Mouse (Mus musculus) thymus, postnatal 4 days (tissue): ENCODE measurements around the gene Tgm5.
A peak's percentile ranks its signal among the peaks of the same experiment; 100 is the strongest.
"Not testable (repeated sequence)": the region's sequence is repeated elsewhere in the genome, so short reads cannot be mapped to it uniquely, and the experiment has no call there.

Experiments
- DNase-seq: peaks from one replicate; pipeline ENCODE4 v3.0.0; 2021

The Tgm5 gene

DNA sequence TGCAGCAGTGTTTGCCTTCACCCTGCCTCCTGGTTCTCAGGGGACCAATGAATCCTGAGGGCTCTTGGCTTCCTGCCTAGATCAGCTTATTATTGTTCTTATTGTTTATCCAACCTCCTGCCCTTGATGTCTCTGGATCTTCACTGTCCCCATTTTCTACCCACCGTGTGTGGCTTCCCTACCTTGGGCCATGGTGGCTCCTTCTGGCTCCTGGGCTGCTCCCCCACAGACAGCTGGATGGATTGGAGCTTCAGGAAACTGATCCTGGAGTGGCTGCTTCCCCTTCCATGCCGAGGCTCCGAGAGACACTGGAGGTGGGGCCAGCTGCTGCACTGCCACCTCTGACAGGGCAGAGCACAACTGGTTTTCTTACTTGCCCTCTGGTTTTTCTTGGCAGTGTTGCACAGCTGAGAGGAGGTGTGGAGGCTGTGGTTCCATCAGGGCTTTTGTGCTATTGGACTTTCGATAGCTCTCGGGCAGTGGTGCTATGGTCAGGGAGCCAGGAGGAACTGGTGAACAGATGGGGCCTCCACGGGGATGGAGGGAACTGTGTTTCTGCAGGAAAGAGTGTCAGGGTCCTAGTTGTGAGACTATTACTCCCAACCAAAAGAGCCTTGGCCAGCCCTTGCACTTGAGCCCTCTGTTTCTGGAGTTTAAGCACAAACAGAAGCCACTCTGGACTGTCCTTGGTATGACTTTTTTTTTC lies at the start of gene Tgm5:
TSS of gene Tgm5 (minus strand) at position 362 of the 706 bp plus-strand sequence.
- DNase-seq, result no peak

DNA sequence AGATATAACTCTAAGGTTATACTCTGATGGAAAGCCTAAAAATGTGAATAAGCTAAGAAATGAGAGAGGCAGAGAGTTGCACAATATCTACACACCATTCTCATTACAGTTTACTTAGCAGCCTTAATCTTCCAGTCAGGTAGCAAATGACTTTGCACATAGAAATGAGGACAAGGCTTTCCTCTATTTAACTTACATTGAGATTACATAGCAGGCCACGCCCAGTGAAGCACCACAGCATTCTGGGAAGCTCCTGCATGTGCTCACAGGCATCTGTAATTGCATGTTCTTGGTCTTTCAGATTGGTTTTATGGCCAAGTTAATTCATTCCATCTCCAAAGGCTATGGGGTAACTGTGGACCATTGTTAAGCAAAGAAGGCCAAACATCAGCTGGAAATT lies 47.2 kb upstream of the Tgm5 start:
- DNase-seq, result no peak

DNA sequence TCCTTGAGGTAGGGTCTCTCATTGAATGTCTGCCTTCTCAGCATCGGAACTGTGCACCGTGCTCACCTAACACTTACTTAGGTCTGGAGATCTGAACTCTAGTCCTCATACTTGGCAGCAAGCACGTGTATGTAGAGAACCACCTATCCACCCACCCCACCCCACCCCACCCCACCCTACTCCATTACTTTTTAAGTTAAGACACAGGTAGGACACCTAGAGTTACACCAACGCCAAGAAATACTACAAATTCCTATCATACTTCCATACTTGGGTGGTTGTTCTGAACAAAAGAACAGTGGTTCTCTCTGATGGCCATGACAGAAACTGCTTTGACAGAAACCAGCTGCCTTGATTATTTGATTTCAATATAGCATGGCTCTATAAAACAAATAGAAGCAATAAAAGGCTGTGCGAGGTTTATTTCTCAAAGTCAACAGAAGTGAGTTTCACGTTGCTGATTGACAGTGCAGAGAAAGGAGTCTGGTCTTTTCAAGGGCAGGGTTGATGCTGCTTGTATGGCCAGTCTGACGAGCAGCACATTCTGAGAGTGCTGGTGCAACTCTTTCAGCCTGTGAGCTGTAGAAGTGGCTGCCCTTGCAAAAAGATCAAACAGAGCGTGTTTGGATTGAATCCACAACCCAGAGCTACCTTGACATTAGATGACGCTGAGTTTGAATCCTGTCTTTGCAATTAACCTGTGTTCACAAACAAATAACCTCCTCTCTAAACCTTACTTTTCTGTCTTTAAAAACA lies 43.4 kb upstream of the Tgm5 start:
- no peak for DNase-seq

DNA sequence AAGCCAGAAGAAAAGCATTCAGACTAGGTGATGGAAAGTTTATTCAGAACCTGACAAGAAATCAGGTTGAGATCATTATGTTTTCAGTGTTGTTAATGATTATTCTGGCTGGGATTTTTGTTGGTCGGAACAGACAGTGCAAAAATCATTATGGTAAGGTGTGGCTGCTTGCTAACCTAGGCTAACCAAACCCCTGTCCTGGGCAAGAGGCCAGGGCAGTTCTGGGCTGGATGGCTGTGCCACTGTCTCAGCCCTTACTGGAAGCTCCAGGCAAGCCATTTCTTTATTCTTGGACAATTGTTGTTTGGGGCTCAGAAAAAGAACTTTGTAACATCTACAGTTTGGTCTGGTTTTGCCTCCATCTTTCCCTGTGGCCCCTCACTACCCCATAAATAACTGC lies 41.9 kb upstream of the Tgm5 start:
- DNase-seq, result no peak

DNA sequence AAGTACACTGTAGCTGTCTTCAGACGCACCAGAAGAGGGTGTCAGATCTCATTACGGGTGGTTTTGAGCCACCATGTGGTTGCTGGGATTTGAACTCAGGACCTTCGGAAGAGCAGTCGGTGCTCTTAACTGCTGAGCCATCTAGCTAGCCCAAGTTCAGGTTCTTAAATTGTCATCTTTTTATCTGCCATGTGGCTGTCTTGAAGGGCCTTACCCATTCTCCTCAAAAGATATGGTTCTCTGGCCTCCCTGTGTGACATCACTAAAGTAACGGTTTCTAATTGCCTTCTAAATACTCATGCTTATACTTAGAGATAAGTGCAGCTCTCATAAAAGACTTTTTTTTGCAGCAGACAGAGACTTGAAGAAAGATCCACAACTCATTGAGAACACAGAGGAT lies 40.7 kb upstream of the Tgm5 start:
- not testable (repeated sequence) for DNase-seq

DNA sequence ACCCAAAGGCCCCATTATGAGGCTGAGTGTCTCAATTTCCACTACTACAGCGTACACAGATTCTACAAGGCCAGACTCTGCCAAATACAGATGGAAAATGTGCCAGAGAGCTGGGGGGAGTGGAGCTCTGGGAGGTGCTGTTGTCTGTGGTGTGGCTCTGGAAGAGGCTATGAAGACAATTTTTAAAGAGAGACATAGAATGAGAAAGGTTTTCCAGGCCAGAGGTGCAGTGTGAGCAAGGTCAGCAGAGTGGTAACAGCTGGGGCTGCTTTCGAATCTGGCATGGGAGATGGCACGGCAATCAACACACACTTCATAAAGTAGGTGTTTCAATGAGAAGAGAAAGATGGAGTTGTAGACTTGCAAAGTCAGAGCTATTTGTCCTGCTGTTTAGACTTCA lies 33.6 kb upstream of the Tgm5 start:
- no peak for DNase-seq

DNA sequence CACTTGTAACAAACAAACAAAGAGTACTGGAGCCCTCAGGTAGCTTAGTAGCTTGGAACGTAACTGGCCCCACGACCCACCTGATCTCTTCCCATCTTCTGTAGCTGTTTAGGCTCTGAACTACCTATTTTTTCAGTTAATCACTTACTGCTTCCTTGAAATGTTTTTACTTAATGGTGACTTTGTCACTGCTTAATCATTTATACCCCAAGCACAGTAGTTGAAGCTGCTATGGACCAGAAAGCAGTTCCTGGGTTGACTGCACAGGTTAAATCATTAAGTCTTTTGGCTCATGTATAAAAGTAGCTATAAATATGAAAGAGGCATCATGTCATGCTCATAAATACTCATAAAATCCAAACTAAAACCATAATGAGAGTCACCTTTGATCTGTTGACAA lies 29.8 kb upstream of the Tgm5 start:
- no peak for DNase-seq

DNA sequence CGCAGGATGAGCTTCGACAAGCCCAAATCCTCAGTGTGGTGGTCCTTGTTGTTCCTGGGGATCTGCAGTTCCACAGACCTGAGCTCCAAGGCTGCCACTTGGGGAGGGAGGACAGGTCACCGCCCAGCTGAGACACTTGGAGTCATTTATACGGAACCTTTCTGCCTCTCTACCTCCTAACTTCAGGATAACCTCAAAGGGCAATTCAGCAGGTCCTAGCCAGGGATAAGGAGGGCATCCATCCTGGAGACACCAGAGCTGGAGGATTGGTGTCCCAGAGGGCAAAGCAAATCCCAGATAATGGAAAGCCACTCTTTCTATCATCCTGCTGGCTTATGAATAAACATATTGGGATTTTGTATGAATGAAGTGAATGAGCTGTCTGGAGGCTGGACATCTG lies 24.1 kb upstream of the Tgm5 start, which contains the start of gene Tgm7:
TSS of gene Tgm7 (minus strand) at position 101 of the 400 bp plus-strand sequence.
- DNase-seq, result no peak

DNA sequence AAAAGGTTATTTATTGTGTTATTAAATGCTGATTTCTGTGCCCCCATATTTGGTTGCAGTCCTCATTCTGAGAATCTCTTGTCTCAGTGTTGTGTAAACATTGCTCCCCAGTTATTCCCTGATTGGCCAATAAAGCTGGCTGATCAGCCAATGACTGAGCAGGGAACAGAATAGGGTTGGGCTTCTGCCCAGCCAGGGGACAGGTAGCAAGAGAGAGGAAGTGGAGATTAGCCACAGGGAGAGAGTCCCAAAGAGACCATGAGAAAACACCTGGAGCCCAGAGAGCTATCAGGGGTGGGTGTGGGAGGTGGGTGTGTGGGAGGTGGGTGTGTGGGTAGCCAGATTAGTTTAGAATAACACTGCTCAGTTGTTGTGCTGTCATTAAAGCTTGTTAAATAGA lies 20.3 kb upstream of the Tgm5 start:
- DNase-seq, result no peak

DNA sequence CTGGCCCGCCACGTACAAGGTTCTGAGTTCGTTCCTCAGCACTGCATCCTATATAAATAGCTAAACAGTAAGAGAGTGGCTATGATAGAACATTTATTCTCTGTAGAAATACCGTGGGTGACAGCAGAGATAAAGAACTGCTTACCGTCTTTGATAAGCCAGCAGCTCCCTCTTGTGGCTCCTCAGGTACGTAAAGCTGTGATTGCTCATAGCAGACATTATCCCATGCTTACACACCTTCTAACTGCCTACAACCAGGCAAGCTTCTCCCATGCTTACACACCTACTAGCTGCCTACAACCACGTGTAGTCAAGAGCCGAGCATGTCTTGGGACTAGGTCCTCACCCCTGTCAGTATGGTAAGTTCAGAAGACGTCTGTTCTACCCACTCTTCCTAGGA lies 16.4 kb upstream of the Tgm5 start:
- DNase-seq, result peak; percentile 79

DNA sequence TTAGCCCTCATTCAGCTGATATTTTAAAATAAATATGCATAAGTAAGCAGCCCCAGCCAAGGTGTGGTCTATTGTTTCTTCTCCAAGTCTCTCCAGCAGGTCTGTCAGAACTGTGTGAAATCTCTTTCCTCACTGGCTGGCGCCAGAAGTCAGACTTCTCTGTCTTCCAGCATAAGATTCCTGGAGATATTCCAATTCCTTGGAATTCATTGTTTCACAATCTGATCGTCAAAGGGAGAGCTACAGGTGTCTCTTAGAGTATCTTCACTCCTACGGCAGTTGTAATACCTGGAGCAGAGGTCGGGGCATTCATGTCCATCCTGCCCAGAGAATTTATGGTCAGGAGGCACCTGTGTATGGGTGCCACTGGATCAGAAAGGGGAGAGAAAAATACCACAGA lies 4.1 kb upstream of the Tgm5 start:
- DNase-seq, result no peak

DNA sequence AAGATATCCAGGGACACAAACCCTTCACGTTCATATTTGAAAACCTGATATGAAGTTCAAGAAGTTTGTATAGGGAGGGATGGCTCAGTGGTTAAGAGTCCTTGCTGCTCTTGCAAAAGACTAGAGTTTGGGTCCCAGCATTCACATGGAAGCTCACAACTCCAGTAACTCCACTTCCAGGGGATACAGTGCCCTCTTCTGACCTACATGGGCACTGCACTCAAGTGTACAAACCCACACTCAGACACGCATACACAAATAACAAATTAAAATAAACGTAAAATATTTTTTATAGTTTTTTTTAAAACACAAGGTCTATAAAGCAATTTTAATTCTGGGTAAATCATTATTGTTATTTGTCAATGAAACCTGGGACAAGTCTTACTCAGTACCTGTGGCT lies 2.9 kb upstream of the Tgm5 start:
- no peak for DNase-seq

DNA sequence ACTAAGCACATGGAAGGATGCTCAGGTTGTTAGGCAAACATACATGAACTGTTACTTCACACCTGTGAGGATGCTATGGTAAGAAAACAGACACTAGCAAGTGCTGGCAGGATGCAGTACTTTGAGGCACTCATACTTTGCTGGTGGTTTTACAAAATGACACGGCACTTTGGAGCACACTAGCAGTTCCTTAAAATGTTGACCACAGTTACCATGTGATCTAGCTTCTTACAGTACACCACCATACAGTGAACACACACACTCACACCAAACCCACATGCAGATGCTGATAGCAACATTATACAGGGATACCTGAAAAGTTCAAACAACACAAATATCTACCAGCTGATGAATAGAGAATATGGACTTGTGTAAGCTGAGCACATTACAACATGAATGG lies 3.0 kb downstream of the Tgm5 start:
- no peak for DNase-seq

DNA sequence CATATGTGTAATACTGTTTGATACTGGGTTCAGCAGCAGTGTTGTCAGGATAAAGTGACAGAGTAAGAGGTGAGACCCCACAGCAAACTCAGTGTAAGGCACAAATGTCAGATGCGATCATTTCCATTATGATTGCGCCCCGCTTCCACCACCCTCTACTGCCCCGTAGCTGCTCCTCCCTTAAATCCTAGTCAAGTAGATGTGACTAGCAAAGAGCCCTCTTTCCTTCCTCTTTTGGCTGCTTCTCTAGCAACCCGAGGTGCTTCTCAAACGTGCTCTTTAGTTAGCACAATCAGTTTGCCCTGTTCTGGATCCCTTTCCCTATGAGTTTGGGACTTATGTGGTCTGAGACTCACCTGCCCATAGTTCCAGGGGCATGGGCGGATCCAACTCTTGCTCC lies 10.9 kb downstream of the Tgm5 start:
- DNase-seq, result no peak

DNA sequence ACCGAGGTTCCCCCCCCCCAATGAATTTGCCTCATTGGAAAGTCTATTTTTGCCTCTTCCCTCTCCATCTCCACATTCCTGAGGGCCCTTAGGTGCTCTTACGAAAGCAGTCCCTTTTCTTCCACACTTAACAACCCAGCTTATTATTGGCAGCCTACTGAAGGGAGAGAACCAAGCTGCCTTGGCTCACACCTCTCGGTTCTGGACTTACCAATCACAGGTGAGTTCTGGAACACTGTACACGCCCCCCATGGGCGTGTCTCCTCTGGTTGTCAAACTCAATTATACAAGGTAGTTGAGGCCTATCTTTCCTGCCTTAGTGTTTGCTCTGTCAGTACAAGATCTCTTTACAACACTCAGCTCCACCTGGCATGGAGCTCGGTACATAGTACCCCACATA lies 13.8 kb downstream of the Tgm5 start:
- DNase-seq, result no peak

DNA sequence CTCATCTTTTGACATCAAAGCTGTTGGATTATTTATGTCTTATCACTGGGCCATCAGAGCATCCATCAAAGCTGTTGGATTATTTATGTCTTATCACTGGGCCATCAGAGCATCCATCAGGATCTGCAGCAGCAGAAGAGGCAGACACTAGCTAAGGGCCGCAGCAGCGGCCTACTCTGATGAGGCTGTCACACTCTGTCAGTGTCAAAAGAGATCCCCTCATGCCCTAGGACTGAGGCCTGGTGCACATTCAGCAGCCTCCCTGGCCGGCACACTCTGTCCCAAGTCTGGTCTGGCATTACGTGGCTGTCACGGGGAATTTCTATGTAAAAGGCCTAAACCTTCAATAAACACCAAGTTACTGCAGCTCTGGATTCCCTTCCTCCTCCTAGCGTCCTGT lies 16.1 kb downstream of the Tgm5 start:
- DNase-seq, result no peak

DNA sequence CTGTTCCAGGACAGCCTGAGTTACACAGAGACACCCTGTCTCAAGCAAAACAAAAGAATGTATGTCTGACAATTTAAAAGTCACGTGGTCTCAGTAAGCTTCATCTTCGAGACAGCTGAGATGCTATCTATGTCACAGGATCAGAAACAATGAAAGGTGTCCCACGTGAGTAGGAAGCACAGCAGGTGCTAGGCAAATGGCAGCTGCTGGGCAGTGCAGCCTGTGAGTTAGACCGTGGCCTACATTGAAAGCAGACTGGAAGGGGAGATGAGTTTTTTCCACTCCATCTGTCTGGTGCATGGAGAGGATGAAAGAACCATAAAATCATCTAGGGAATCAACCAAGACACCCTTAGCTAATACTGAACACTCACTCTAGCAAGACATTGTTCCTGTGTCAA lies 18.5 kb downstream of the Tgm5 start:
- peak; percentile 54 for DNase-seq

DNA sequence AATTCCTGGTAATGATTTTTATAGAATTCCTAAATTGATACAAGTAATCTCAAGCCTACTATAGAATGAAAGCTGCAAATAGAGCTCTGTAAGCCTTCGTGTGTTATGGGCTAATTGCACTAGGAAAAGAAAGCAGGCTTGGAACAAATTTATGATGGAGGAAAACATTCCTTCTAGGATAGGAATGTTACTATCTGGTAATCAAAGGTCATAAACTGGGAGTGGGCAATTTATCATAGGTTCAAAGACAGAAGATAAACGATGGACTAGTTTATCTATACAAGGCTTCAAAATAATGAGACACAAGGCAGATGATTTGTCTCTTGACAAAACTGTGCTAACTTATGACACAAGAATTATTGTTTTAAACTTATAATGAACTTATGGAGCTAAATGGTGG lies 24.3 kb downstream of the Tgm5 start:
- DNase-seq, result no peak

DNA sequence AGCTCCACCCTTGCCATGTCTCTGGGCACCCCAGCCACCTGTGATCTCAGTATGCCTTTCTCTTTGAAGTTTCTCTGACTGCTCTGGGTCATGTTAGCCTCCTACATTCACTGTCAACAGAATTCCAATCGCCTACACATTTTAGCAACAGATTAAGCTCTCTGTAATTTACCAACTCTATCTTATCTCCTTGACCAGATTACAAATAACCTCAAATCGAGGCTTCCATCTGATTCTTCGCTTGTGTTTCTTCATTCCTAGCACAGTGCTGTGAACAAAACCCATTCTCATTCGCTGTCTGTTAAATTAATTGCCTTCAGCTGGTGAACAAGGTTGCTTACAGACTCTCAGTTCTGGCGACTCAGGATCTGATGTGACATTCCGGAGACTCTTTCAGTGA lies 27.6 kb downstream of the Tgm5 start:
- no peak for DNase-seq

DNA sequence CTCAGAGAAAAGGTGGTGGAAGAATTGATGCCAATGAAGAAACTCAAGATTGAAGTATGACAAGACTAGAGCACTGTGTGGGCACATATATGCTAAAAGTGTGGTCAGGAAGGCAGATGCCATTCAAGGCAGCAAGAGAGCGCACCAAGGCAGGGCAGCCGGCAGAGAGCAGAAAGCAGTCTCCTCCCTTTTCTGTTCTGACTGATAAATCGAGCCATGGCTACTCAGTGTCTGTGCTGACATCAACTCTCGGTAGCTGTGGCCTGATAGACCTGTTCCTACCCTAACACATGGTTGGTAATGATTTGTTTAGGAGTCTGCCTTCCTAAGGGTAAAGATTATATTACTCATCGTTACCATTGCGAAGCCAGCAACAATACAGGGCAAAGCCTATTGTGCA lies 29.7 kb downstream of the Tgm5 start:
- no peak for DNase-seq

DNA sequence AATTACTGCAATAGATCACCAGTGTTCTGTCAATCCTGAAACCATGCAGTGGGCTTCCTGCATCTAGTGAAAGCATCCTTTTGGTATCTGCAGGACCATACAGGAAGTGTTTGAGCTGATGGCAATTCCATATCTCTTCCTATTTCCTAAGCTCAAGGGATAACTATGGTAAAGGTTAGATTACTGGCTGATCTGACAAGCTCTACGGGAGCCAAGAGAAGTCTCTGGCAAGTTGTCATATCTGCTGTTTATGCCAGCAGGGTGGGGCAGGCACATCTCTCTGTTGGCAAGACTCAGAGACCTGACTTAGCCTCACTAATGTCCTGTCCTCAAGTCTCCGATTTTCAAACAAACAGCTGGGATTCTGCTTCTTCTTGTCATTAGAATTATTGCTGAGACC lies 31.6 kb downstream of the Tgm5 start:
- DNase-seq, result no peak

DNA sequence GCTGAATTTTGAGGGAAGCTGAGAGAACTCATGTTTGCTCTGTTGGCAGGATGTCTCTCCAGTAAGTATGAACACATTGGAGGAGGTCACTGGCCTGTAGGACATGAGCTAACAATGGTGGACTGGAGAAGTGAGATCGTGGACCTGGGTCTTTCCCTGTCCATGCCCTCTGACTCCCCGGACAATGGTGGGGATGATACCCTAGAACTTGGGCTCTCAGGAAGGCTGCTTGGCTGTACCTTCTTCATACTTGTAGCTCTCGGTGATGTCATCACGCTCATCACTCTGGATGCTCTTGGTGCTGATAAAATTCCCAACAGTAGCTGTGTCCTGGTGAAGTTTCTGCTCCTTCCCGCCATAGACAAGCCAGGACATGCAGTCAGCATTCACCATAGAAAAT lies 33.5 kb downstream of the Tgm5 start:
- DNase-seq, result no peak

DNA sequence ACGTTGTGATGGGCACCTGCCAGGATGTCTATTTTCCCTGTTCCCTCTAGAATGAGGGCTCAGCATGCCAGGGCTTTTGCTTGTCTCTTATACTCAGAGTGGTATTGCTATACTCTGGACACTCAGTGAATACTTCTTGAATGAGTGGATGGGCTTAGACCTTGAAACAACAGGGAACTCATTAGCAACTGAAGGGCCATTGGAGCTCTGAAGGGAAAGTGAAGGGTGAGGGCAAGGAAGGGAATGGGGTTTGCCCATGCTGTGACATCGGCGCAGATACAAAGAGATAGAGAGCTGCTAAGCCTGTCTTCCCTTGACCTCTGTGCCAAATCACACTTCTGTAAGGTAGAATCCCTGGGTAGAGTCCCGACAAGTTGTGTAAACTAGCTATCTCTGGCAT lies 40.0 kb downstream of the Tgm5 start:
- no peak for DNase-seq

DNA sequence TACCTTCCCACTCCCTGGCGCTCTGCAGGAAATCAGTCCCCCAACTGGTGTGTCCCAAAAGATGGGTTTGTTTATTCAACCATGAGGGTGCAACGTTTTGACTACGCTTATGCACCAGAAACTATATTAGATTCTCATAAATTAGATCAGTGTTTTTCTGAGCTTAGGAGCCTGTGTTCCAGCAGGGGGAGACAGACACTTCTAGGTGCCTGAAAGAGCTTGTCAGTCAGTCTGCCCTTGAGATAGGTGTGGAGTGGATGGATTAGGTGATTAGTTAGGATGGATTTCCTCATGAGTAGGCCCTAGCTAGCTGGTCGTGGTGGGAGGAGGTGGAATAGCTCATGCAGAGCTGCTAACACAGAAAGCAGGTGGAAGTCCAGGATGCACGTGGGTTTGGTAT lies 44.5 kb downstream of the Tgm5 start:
- peak; percentile 59 for DNase-seq

DNA sequence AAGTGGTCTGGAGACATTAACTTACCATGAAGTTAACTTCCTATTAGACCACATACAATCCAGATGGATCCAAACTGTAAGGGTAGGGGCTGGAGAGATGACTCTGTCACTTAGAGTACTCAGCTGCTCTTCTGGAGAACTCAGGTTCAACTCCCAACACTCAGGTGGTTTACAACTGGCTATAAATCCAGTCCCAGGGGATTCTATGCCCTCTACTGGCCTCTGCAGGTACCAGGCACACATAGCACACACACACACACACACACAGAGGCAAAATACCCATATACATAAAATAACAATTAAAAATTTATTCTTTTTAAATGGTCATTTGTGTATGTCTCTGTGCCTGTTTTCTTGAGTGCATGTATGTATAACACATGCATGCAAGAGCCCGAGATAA lies 46.3 kb downstream of the Tgm5 start:
- no peak for DNase-seq
